Mouse (Mus musculus): Measurements from ENCODE around the gene Apon.
"Not testable (repeated sequence)": the region's sequence is repeated elsewhere in the genome, so short reads cannot be mapped to it uniquely, and the experiment has no call there.

Apon gene

DNA sequence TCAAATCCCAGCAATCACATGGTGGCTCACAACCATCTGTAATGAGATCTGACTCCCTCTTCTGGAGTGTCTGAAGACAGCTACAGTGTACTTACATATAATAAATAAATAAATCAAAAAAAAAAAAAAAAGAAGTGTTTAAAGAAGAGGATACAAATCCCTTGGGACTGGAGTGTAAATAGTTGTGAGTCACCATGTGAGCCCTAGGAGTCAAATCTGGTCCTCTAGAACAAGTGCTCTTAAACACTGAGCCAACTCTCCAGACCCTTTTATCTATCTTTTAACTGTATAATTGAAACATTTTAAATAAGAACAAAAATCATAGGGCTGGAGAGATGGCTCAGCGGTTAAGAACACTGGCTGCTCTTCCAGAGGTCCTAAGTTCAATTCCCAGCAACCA is 21.5 kb downstream of the Apon start:
- not testable (repeated sequence) for DNase-seq (ENCODE audit: low spot score)

DNA sequence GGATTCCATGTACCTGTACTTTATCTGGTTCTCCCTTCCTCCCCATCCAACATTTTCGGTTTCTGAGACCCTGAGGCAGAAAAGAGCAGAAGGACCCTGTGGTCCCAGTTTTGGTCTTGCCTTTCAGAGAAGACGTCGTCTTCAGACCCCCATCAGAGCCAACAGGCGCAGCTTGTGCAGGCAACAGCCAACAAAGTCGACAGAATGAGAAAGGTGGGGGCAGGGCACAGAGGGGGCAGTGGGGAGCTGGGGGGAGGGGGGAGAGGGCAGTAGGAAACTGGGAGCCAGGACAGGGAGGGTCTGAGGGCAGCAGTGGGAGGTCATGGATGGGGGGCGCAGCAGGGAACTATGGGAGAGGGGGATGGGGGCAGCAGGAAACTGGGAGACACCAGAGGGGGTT is 24.3 kb downstream of the Apon start:
- no peak for DNase-seq (ENCODE audit: low spot score)

DNA sequence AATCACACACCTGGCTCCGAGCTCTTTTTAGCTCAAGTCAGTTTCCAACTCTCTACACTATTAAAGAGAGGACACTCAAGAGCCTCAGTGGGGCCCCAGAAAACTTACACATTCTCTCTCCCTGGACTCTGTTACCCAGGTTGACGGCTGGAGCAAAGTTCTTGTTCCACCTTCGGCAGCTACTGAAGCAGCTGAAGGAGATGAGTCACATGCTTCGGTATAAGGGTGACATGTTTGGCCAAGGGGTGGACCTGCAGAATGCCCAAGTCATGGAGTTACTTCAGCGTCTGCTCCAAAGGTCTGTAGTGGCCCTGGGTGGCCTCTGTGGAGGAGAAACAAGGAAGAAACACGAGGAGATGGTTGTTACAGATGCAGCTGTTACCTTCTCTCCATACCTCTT is 27.0 kb downstream of the Apon start:
- no peak for DNase-seq (ENCODE audit: low spot score)

GRCm38 (mm10) chr10:128281682-128282081 is 27.8 kb downstream of the Apon start:
- no peak for DNase-seq (ENCODE audit: low spot score)

DNA sequence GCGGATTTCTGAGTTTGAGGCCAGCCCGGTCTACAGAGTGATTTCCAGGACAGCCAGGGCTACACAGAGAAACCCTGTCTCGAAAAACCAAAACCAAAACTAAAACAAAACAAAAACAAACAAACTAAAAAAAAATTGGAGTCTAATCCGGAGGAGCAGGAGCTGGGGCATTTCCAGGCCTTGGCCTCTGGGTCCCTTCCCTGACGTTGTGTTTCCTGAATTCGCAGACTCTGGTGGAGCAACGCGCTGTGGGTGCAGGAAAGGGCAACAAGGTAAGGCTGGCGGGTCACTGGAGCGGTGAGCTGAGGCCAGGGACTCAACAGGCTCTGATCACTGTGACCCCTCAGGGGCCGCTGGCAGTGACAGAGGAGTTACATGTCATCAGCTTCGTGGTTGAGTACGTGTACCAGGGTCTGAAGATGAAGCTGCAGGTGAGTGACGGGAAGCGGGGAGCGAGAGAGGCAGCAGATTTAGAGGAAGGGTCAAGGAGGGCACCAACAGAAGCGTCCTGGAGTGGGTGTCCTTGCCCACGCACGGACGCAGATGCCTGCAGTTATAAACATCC is 29.1 kb downstream of the Apon start:
- no peak for DNase-seq (ENCODE audit: low spot score)

DNA sequence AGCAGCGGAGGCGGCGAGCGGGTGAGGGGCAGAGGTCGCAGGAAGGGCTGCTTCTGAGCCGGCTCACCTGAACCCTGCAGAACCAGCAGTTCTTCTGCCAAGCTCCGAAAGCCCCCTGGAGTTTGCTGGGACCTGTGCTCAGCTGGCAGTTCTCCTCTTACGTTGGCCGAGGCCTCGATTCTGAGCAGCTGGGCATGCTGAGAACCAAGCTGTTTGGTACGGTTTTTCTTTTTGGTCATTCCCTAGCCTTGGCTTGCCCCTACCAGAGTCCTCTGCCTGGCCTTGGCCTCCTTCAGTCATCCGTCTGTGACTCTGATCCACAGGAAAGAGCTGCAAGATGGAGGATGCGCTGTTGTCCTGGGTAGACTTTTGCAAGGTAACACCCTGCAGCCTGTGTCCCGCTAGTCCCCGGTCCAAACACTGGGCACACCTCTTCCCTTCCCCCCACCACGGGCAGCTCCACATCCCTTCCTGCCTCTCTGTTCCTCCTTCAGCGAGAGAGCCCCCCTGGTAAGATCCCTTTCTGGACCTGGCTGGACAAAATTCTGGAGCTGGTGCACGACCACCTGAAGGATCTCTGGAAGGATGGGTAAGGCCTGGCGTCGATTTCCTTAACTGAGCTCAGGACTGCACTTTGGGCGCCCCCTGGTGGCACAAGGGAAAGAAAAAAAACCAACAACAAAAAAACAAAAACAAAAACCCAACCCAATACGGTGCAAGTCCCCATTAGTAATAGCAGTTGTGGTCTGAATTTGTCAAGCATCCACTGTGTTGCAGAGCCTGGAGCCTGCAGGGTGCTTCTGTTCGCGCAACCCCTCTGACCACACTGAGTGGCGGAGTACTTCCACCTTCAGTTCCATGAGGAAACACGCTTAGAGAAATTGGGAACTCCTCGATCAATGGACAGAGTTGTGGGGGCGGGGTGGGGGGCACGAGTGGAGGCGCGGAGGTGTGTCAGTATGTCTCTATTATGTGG is 30.0 kb downstream of the Apon start:
- peak; percentile 77 for DNase-seq (ENCODE audit: low spot score)

GRCm38 (mm10) chr10:128290594-128290993 is 36.7 kb downstream of the Apon start:
- DNase-seq (ENCODE audit: low spot score), result not testable (repeated sequence)

DNA sequence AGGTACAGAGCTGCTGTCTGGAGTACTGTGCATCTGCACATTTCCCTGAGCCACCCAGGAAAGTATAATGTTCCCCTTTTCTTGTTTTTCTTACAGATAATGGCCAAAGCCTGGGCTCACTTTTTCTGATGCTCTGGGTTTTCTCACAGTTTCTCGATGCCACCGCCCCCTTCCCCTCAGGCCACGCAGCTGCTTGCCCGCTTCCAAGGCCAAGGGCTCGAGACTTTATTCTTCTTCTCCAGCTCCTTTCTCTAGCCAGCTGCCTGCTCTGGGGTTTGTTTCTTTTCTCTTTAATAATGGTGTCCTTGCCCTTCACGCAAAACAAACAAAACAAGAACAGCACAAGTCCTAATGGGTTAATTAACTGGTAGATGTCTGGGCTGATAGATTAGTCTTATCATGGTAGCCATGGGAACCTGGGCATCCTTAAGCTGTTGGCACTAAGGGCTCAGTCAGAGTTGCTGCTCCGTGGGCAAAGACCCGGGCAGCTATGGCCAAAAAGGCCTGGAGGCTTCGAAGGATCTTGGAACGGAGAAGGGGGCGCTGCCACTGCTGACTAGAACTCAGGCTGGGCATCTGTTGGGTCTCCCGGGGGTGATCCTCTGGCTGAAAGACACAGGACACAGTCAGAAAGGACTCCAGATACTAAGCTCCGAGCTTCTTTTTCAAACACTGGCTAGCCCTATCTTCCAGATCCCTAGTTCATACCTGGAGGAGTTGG is 42.6 kb downstream of the Apon start:
- DNase-seq (ENCODE audit: low spot score), result no peak

DNA sequence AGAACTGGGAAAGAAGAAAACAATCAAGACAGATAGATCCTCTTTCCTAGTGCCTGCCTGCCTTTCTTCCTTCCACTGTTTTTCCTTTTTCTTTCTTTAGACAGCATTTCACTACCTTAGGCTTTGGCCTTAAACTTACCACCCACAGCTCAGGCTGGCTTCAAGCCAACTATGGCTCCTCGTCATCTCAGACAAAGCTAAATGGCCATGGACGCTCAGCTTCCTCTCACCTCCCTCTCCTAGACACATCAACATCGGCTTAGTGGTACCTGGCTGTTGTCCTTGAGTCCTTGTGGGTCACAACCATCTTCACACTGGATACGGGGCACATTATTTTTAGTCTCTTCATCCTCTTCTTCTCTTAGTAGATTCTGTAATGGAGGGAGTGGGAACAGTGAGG is 43.3 kb downstream of the Apon start:
- DNase-seq (ENCODE audit: low spot score), result no peak

GRCm38 (mm10) chr10:128297622-128298021 is 43.7 kb downstream of the Apon start:
- peak; percentile 28 for DNase-seq (ENCODE audit: low spot score)

- peak; percentile 81 for DNase-seq (ENCODE audit: low spot score)
These were observed 44.3 kb downstream of the Apon start for GRCm38 (mm10) chr10:128298243-128298642.

DNA sequence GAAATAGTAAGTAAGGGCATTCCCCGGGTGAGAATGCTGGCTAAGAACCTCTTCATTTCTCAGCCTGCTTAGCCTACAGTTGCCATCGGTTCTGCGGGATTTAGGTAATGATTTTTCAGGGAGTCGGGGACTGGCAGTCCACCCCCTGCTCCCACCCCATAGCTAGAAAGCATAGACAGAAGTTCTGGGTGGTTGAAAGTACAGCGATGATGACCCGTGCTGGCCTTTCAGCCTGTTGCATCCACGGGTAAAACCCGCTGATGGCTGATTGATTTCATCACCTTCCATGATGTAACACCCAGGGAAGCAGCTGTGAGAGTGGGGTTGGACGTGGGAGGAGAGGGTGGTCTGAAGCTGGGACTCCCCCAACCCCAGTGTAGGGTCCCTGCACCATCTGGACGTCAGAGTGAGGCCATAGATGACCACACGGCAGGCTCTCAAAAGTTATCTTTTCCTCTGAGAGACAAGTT is 44.8 kb downstream of the Apon start, which contains the start of gene Il23a:
Gene Il23a (minus strand): TSS at position 51 of the 470 bp plus-strand sequence.
- DNase-seq (ENCODE audit: low spot score), result no peak

GRCm38 (mm10) chr10:128302357-128302756 is 48.5 kb downstream of the Apon start:
- no peak for DNase-seq (ENCODE audit: low spot score)

DNA sequence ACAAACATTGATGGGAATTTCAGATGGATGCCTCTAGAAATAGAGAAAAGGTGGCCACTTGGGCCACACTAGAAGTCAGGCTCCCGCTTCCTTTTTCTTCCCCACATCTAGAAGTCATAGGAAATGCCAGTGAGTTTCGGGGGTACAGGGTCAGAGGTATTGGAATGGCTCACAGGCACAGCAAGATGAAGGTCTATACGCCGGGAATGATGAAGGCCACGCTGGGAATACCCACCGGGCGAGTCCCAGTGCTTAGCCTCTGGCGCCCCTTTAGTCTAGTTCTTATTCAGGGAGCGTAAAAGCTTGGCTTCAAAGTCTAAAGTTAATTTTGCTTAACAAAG is 48.9 kb downstream of the Apon start:
- no peak for DNase-seq (ENCODE audit: low spot score)

- peak; percentile 99 for DNase-seq (ENCODE audit: low spot score)
These were observed 49.5 kb downstream of the Apon start, which contains the start of gene Pan2 for GRCm38 (mm10) chr10:128303126-128304021. TSS of gene Pan2 (plus strand) at chr10:128303335.
